Mouse (Mus musculus) myocyte (in vitro differentiated cells): ENCODE measurements around the gene Dysf. TPM values are rescaled to one million over a fixed set of nuclear protein-coding genes. Genes with fewer than 3 reads are reported as not detected.

ENCODE experiments used
- H3K27me3 ChIP-seq: one replicate; pipeline ENCODE4 v1.6.1; 2011; ENCODE audit not compliant: control insufficient read depth, insufficient read depth, insufficient read length
- H3K36me3 ChIP-seq: one replicate; pipeline ENCODE4 v1.6.1; 2011; ENCODE audit not compliant: control insufficient read depth, insufficient read depth
- H3K4me2 ChIP-seq: one replicate; pipeline ENCODE4 v1.6.1; 2011; ENCODE audit warnings: low read depth, control low read depth
- H3K4me3 ChIP-seq: one replicate; pipeline ENCODE4 v1.5.1; 2011; ENCODE audit warnings: mild to moderate bottlenecking, control low read depth, moderate library complexity
- H3K79me2 ChIP-seq: one replicate; pipeline ENCODE4 v1.6.1; 2011; ENCODE audit not compliant: control insufficient read depth, insufficient read depth
- H3ac ChIP-seq: one replicate; pipeline ENCODE4 v1.6.1; 2011; ENCODE audit not compliant: control insufficient read depth, insufficient read length
- CEBPB ChIP-seq: IDR thresholded peaks from 2 replicates; pipeline ENCODE4 v1.6.1; 2011; ENCODE audit warnings: mild to moderate bottlenecking, moderate library complexity; ENCODE audit not compliant: poor library complexity, insufficient read depth, severe bottlenecking
- E2F4 ChIP-seq: IDR thresholded peaks from one replicate; pipeline ENCODE4 v1.6.1; 2011; ENCODE audit warnings: mild to moderate bottlenecking, control low read depth, moderate library complexity; ENCODE audit not compliant: insufficient read depth
- MAX ChIP-seq: IDR thresholded peaks from one replicate; pipeline ENCODE4 v1.6.1; 2011; ENCODE audit warnings: low read depth, mild to moderate bottlenecking, control low read depth
- MYOD1 ChIP-seq, 3 experiments: IDR thresholded peaks; one replicate each; pipeline ENCODE4 v1.6.1; 2011; ENCODE audit warnings: control low read depth in 2 of 3, low read depth in 2 of 3, mild to moderate bottlenecking in 2 of 3, moderate library complexity in 1 of 3; ENCODE audit not compliant: insufficient read length in 2 of 3, control insufficient read depth in 1 of 3
- MYOG ChIP-seq, 3 experiments: IDR thresholded peaks; one replicate each; pipeline ENCODE4 v1.6.1; 2011; ENCODE audit warnings: control low read depth in 2 of 3, low read depth in 2 of 3, mild to moderate bottlenecking in 2 of 3; ENCODE audit not compliant: insufficient read length in 2 of 3, control insufficient read depth in 1 of 3, insufficient read depth in 1 of 3
- POLR2A ChIP-seq: IDR thresholded peaks from one replicate; pipeline ENCODE4 v1.6.1; 2011; ENCODE audit warnings: low read depth, mild to moderate bottlenecking, control low read depth, moderate library complexity; ENCODE audit not compliant: insufficient read length
- POLR2AphosphoS2 ChIP-seq: IDR thresholded peaks from one replicate; pipeline ENCODE4 v1.6.1; 2011; ENCODE audit warnings: low read depth, control low read depth; ENCODE audit not compliant: insufficient read length
- REST ChIP-seq: IDR thresholded peaks from one replicate; pipeline ENCODE4 v1.6.1; 2011; ENCODE audit warnings: mild to moderate bottlenecking, control low read depth, moderate library complexity; ENCODE audit not compliant: insufficient read depth, insufficient read length
- SRF ChIP-seq: IDR thresholded peaks from one replicate; pipeline ENCODE4 v1.6.1; 2011; ENCODE audit warnings: low read depth; ENCODE audit not compliant: control insufficient read depth, insufficient read length
- TCF12 ChIP-seq: IDR thresholded peaks from one replicate; pipeline ENCODE4 v1.6.1; 2011; ENCODE audit warnings: mild to moderate bottlenecking, control low read depth; ENCODE audit not compliant: poor library complexity, insufficient read depth, severe bottlenecking
- TCF3 ChIP-seq: IDR thresholded peaks from one replicate; pipeline ENCODE4 v1.6.1; 2011; ENCODE audit warnings: low read depth, control low read depth; ENCODE audit not compliant: insufficient read length
- USF1 ChIP-seq: IDR thresholded peaks from one replicate; pipeline ENCODE4 v1.6.1; 2011; ENCODE audit warnings: low read depth, mild to moderate bottlenecking, control low read depth, moderate library complexity
- polyA plus RNA-seq: library from polyadenylated mRNA; unstranded; fragments of >200 nt; fragmentation: generic; extraction: Trizol; gene quantifications from one replicate; pipeline ENCODE4 v1.2.1, GENCODE M21; 2012; ENCODE audit warnings: missing spikeins

Gene Dysf
- polyA plus RNA-seq, 1 experiment: 35.5 TPM

GRCm38 (mm10) chr6:84111106-84111505 lies 102.7 kb downstream of the Dysf start:
- H3K36me3 ChIP-seq: no peaks in the 10 kb centered on the region
- TF ChIP-seq MYOD1 (IDR thresholded peaks at IDR 0.05; ENCODE audit: control insufficient read depth in 1 of 3, insufficient read length in 2 of 3, low read depth in 2 of 3) (no peak), SRF (no peak), REST (no peak), USF1 (no peak), CEBPB (no peak), MYOG (IDR thresholded peaks at IDR 0.05; ENCODE audit: control insufficient read depth in 1 of 3, insufficient read depth in 1 of 3, insufficient read length in 2 of 3, low read depth in 2 of 3) (no peak), MAX (no peak), E2F4 (no peak), POLR2AphosphoS2 (no peak), POLR2A (no peak), TCF3 (no peak), TCF12 (no peak)
- H3K4me3 ChIP-seq: no peak overlapping the region

GRCm38 (mm10) chr6:84119731-84120530 lies 111.5 kb downstream of the Dysf start:
- Histone ChIP-seq H3K27me3 (no peaks in the 10 kb centered on the region), H3ac (no peak overlapping the region), H3K4me3 (no peak overlapping the region), H3K79me2 (no peaks in the 10 kb centered on the region), H3K36me3 (no peaks in the 10 kb centered on the region), H3K4me2 (no peak overlapping the region)
- TF ChIP-seq CEBPB: no peak
- no peak for TF ChIP-seq REST
- TF ChIP-seq E2F4: no peak
- no peak for TF ChIP-seq USF1
- TF ChIP-seq MAX: no peak
- no peak for TF ChIP-seq MYOD1 (IDR thresholded peaks at IDR 0.05; ENCODE audit: control insufficient read depth in 1 of 3, insufficient read length in 2 of 3, low read depth in 2 of 3)
- no peak for TF ChIP-seq TCF12
- no peak for TF ChIP-seq MYOG (IDR thresholded peaks at IDR 0.05; ENCODE audit: control insufficient read depth in 1 of 3, insufficient read depth in 1 of 3, insufficient read length in 2 of 3, low read depth in 2 of 3)
- TF ChIP-seq POLR2AphosphoS2: no peak
- no peak for TF ChIP-seq TCF3
- no peak for TF ChIP-seq POLR2A
- no peak for TF ChIP-seq SRF

More at GRCm38 (mm10) chr6:84111106-84111505, 102.7 kb downstream of the Dysf start:
- Histone ChIP-seq H3ac (no peak overlapping the region), H3K27me3 (no peaks in the 10 kb centered on the region), H3K4me2 (no peak overlapping the region), H3K79me2 (no peaks in the 10 kb centered on the region)

DNA sequence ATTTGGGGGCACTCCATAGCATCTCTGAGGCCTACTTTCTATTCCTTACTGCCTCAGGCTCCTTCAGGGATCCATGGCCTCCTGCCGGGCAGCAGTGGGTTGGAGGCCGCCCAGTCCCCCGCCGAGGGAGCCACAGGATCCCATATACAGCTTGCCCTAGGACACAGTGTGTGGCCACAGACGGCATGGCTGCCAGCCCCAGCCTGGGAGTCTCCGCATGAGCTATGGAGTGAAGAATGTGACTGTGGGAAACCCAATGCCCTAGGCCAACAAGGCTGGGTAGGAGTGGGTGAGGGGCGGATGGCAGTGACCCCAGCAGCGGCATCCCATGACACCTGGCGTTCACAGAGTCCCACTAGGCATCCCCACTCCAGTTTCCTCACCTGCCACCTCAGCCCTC lies 116.2 kb downstream of the Dysf start:
- TF ChIP-seq TCF3 (no peak), REST (no peak), POLR2AphosphoS2 (no peak), MYOD1 (IDR thresholded peaks at IDR 0.05; ENCODE audit: control insufficient read depth in 1 of 3, insufficient read length in 2 of 3, low read depth in 2 of 3) (peak in 1 of 3 experiments; percentile 67)

DNA sequence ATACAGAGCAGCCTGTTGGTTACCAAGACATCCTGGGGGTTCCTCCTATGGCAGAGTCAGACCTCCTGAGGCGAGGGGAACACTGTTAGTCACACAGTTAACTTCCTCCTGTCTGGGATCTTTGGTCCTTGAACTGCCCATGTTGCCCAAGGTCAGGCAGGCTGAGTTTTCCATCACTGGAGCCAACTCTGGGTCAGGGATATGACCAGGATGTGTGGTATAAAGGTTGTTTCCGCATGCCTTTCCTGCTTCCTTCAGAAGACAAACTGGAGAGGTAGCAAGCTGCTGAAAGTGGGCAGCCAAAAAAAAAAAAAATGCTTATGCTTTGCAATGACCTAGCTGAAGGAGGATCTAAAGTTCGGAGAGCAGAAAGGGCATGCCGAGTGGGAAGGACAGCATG lies 116.7 kb downstream of the Dysf start:
- no peak overlapping the region for H3K4me2 ChIP-seq
- H3K4me3 ChIP-seq: no peak overlapping the region
- H3K79me2 ChIP-seq: no peaks in the 10 kb centered on the region
- no peaks in the 10 kb centered on the region for H3K36me3 ChIP-seq
- H3ac ChIP-seq: no peak overlapping the region
- no peaks in the 10 kb centered on the region for H3K27me3 ChIP-seq
- no peak for TF ChIP-seq TCF12
- TF ChIP-seq MYOG (IDR thresholded peaks at IDR 0.05; ENCODE audit: control insufficient read depth in 1 of 3, insufficient read depth in 1 of 3, insufficient read length in 2 of 3, low read depth in 2 of 3): no peak
- no peak for TF ChIP-seq TCF3
- TF ChIP-seq POLR2AphosphoS2: no peak
- TF ChIP-seq MAX: no peak
- no peak for TF ChIP-seq MYOD1 (IDR thresholded peaks at IDR 0.05; ENCODE audit: control insufficient read depth in 1 of 3, insufficient read length in 2 of 3, low read depth in 2 of 3)
- no peak for TF ChIP-seq CEBPB
- no peak for TF ChIP-seq SRF
- no peak for TF ChIP-seq E2F4
- no peak for TF ChIP-seq POLR2A
- no peak for TF ChIP-seq REST
- no peak for TF ChIP-seq USF1

More for the DNA sequence above, 116.2 kb downstream of the Dysf start:
- Histone ChIP-seq H3K4me2 (no peak overlapping the region), H3K79me2 (no peaks in the 10 kb centered on the region), H3K36me3 (no peaks in the 10 kb centered on the region), H3ac (no peak overlapping the region), H3K27me3 (no peaks in the 10 kb centered on the region), H3K4me3 (no peak overlapping the region)

DNA sequence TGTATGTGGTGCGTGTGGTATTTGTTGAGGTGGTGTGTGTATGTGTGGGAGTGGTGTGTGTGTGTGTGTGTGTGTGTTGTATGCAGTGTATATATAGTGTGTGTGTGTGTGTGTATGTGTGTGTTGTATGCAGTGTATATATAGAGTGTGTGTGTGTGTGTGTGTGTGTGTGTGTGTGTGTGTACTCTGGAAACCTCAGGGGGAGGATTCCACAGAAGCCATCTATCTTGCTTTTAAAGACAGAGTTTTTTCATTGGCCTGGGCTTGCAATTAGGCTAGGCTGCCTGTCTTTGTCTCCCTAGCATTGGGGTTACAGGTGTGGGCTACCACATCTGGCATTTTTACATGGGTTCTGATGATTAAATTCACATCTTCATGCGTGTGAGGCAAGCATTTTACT lies 119.8 kb downstream of the Dysf start:
- Histone ChIP-seq H3K79me2 (no peaks in the 10 kb centered on the region), H3K36me3 (no peaks in the 10 kb centered on the region), H3K27me3 (no peaks in the 10 kb centered on the region), H3ac (no peak overlapping the region), H3K4me2 (no peak overlapping the region), H3K4me3 (no peak overlapping the region)
- TF ChIP-seq SRF: no peak
- no peak for TF ChIP-seq USF1
- no peak for TF ChIP-seq POLR2A
- TF ChIP-seq TCF12: no peak
- no peak for TF ChIP-seq MYOG (IDR thresholded peaks at IDR 0.05; ENCODE audit: control insufficient read depth in 1 of 3, insufficient read depth in 1 of 3, insufficient read length in 2 of 3, low read depth in 2 of 3)
